Mouse (Mus musculus) liver, postnatal 0 days (tissue): ENCODE data around the gene Chchd10. TPM values are rescaled to one million over a fixed set of nuclear protein-coding genes. Genes with fewer than 3 reads are reported as not detected.

Experiments
- ATAC-seq: fragments of 200-750 bp; cut with Nextera tagmentation; 2 replicates; pipeline ENCODE4 v1.8.0; 2017; ENCODE audit warnings: mild to moderate bottlenecking, moderate library complexity
- DNase-seq: peaks from one replicate; pipeline ENCODE4 v3.0.0-alpha.2; 2016
- H3K27ac ChIP-seq: fragments of 300-500 bp; sonication (generic); 2 replicates; pipeline ENCODE4 v1.5.1; 2014; ENCODE audit warnings: antibody characterized with exemption, moderate library complexity, mild to moderate bottlenecking, low read depth
- H3K27me3 ChIP-seq: fragments of 300-500 bp; sonication (generic); 2 replicates; pipeline ENCODE4 v1.6.1; 2014; ENCODE audit warnings: low read length, control low read depth, mixed read lengths; ENCODE audit not compliant: insufficient read depth
- H3K36me3 ChIP-seq: fragments of 300-500 bp; sonication (generic); replicated peaks from 2 replicates; pipeline ENCODE4 v1.6.1; 2014; ENCODE audit warnings: mild to moderate bottlenecking, control low read depth, low read length, moderate library complexity, mixed read lengths; ENCODE audit not compliant: insufficient read depth
- H3K4me1 ChIP-seq: fragments of 300-500 bp; sonication (generic); 2 replicates; pipeline ENCODE4 v1.6.1; 2014; ENCODE audit warnings: antibody characterized with exemption, mild to moderate bottlenecking, control low read depth; ENCODE audit not compliant: insufficient read depth
- H3K4me2 ChIP-seq: fragments of 300-500 bp; sonication (generic); 2 replicates; pipeline ENCODE4 v1.6.1; 2014; ENCODE audit warnings: low read depth, mild to moderate bottlenecking, low read length, moderate library complexity, mixed read lengths
- H3K4me3 ChIP-seq: fragments of 300-500 bp; sonication (generic); 2 replicates; pipeline ENCODE4 v1.5.1; 2014; ENCODE audit warnings: low read depth, low read length
- H3K9ac ChIP-seq: fragments of 300-500 bp; sonication (generic); replicated peaks from 2 replicates; pipeline ENCODE4 v1.6.1; 2014; ENCODE audit warnings: mild to moderate bottlenecking, moderate library complexity
- H3K9me3 ChIP-seq: fragments of 300-500 bp; sonication (generic); 2 replicates; pipeline ENCODE4 v1.6.1; 2016; ENCODE audit warnings: mild to moderate bottlenecking, control low read depth, low read length, mixed read lengths
- CTCF ChIP-seq: sonication (generic); IDR thresholded peaks from 2 replicates; pipeline ENCODE4 v1.5.1; 2016; ENCODE audit warnings: antibody characterized with exemption, low read depth
- EP300 ChIP-seq: IDR thresholded peaks from 2 replicates; pipeline ENCODE4 v1.6.1; 2016; ENCODE audit warnings: antibody characterized with exemption, low read depth, mild to moderate bottlenecking
- WGBS: fragments of 180-500 bp; shearing (Covaris S2); extraction: QIAGEN DNeasy Blood & Tissue Kit; methylation state at CpG from one replicate; pipeline ENCODE4 v1.1.7; 2014; ENCODE audit not compliant: insufficient replicate concordance; 5-methylcytosine and 5-hydroxymethylcytosine counted together
- polyA plus RNA-seq: library from polyadenylated mRNA; unstranded; fragments of >200 nt; fragmentation: Nextera tagmentation; extraction: Ambion mirVana; gene quantifications from 2 replicates; pipeline ENCODE4 v1.2.1, GENCODE M21; 2015

The Chchd10 gene
- polyA plus RNA-seq, 1 experiment from 2014 or later = 1,168 TPM

GRCm38 (mm10) chr10:75906882-75907281 is 26.0 kb upstream of the Chchd10 start:
- ATAC-seq = no peak
- DNase-seq = no peak
- H3K27ac ChIP-seq = no peak overlapping the region
- H3K4me1 ChIP-seq = no peaks in the 10 kb centered on the region
- WGBS = 93% methylated on average over 4 of the region's 4 CpGs
- H3K9ac ChIP-seq = no peak overlapping the region
- no peak overlapping the region for H3K4me2 ChIP-seq
- no peaks in the 10 kb centered on the region for H3K27me3 ChIP-seq
- no peaks in the 10 kb centered on the region for H3K9me3 ChIP-seq
- H3K4me3 ChIP-seq = no peak overlapping the region
- H3K36me3 ChIP-seq = peaks cover 81% of the 10 kb centered on the region
- TF ChIP-seq EP300 = no peak
- no peak for TF ChIP-seq CTCF

- Histone ChIP-seq H3K36me3 (peaks cover 57% of the 10 kb centered on the region), H3K4me3 (no peak overlapping the region), H3K27ac (no peak overlapping the region), H3K27me3 (no peaks in the 10 kb centered on the region), H3K9me3 (no peaks in the 10 kb centered on the region), H3K4me2 (no peak overlapping the region), H3K9ac (no peak overlapping the region), H3K4me1 (no peaks in the 10 kb centered on the region)
- 82% methylated on average over 2 of the region's 2 CpGs for WGBS
- DNase-seq (no peak), ATAC-seq (no peak)
- TF ChIP-seq CTCF (no peak), EP300 (no peak)
Observed at GRCm38 (mm10) chr10:75910698-75911097, 22.2 kb upstream of the Chchd10 start.

DNA sequence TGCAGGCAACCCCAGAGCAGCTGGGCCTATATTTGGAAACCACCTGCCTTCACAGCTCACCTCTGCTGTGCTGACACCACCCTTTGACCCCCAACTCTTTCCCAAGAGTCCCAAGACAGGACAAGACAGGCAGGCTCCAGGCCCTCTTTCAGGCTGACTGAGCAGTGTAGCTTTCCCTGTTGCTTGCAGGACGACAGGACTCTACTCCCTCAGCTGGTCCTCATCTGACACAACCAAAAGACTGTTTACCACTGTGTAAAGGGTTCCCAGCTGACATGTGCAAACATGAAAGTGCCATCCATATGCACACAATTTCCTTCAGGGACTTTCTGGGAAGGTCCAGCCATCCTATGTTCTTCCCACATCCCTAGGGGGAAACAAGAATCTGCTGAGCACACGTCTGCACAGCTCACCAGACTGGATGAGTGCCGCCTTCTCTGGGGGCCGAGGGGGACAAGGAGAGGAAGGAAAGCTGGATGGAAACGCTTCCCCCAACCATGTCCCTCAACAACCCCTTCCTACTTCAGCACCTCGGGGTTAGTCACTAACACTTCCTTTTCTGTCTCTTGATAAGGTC is 19.8 kb upstream of the Chchd10 start:
- no peak for TF ChIP-seq EP300
- TF ChIP-seq CTCF = no peak
- no peaks in the 10 kb centered on the region for H3K4me1 ChIP-seq
- ATAC-seq (no peak), DNase-seq (no peak)
- H3K4me2 ChIP-seq = no peak overlapping the region
- peaks cover 50% of the 10 kb centered on the region for H3K36me3 ChIP-seq
- no peak overlapping the region for H3K27ac ChIP-seq
- H3K27me3 ChIP-seq = no peaks in the 10 kb centered on the region
- no peak overlapping the region; the same call in 1 of the 2 replicates for H3K9ac ChIP-seq
- no peaks in the 10 kb centered on the region for H3K9me3 ChIP-seq
- WGBS = 46% methylated on average over 6 of the region's 6 CpGs
- no peak overlapping the region for H3K4me3 ChIP-seq

GRCm38 (mm10) chr10:75915557-75915956 is 17.4 kb upstream of the Chchd10 start:
- ATAC-seq (no peak), DNase-seq (no peak)
- H3K4me3 ChIP-seq = no peak overlapping the region
- TF ChIP-seq CTCF = no peak
- no peak for TF ChIP-seq EP300
- no peak overlapping the region for H3K27ac ChIP-seq
- no peak overlapping the region for H3K9ac ChIP-seq
- H3K9me3 ChIP-seq = no peaks in the 10 kb centered on the region
- H3K4me2 ChIP-seq = no peak overlapping the region
- WGBS = 82% methylated on average over 7 of the region's 7 CpGs
- H3K36me3 ChIP-seq = peaks cover 34% of the 10 kb centered on the region
- H3K27me3 ChIP-seq = no peaks in the 10 kb centered on the region
- peaks cover 5% of the 10 kb centered on the region for H3K4me1 ChIP-seq

DNA sequence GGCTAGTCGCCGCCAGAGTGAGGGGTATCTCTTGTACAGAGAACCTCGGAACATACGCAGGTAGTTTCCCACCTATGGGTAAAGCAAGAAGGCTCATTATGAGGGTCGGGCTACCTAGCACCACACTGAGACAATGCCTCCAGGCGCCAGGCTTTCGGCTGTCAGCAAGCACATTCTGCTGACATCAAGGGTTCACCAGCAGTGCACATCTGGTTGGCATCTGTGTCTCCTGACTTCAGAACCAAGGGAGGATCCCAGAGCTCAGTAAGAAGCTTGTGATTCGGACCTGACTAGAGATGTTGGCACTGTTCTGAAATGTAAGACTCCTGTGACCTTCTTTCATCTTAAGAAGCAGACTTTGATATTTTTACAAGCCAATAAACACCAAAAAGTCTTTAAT is 16.1 kb upstream of the Chchd10 start:
- Histone ChIP-seq H3K27me3 (no peaks in the 10 kb centered on the region), H3K9me3 (no peaks in the 10 kb centered on the region), H3K4me3 (no peak overlapping the region), H3K4me1 (peaks cover 9% of the 10 kb centered on the region), H3K9ac (no peak overlapping the region), H3K4me2 (no peak overlapping the region), H3K36me3 (peaks cover 22% of the 10 kb centered on the region; the same call in 1 of the 2 replicates), H3K27ac (no peak overlapping the region)
- DNase-seq (no peak), ATAC-seq (no peak)
- no peak for TF ChIP-seq CTCF
- no peak for TF ChIP-seq EP300
- WGBS = 87% methylated on average over 8 of the region's 8 CpGs

GRCm38 (mm10) chr10:75919026-75919425 is 13.9 kb upstream of the Chchd10 start:
- Histone ChIP-seq H3K4me1 (peaks cover 16% of the 10 kb centered on the region), H3K9ac (no peak overlapping the region), H3K4me3 (no peak overlapping the region), H3K27ac (no peak overlapping the region), H3K36me3 (peaks cover 18% of the 10 kb centered on the region; the same call in 1 of the 2 replicates), H3K9me3 (no peaks in the 10 kb centered on the region), H3K4me2 (no peak overlapping the region), H3K27me3 (no peaks in the 10 kb centered on the region)
- WGBS = 84% methylated on average over 5 of the region's 5 CpGs
- ATAC-seq (no peak), DNase-seq (no peak)
- TF ChIP-seq EP300 (no peak), CTCF (no peak)
